Mouse (Mus musculus) heart, embryonic 16.5 days (tissue): Measurements from ENCODE around the gene Mapkapk2. TPM values are rescaled to one million over a fixed set of nuclear protein-coding genes. Genes with fewer than 3 reads are reported as not detected.

ENCODE experiments used
- ATAC-seq: fragments of 200-750 bp; cut with Nextera tagmentation; replicated peaks from 2 replicates; pipeline ENCODE4 v1.8.0; 2017; ENCODE audit warnings: moderate number of reproducible peaks; ENCODE audit not compliant: insufficient read depth, low FRiP score; ENCODE audit errors: extremely low read depth
- H3K27ac ChIP-seq: fragments of 300-500 bp; sonication (generic); 2 replicates; pipeline ENCODE4 v1.5.1; 2014; ENCODE audit warnings: mild to moderate bottlenecking, low read length, control low read depth, moderate library complexity
- H3K27me3 ChIP-seq: fragments of 300-500 bp; sonication (generic); 2 replicates; pipeline ENCODE4 v1.6.1; 2014; ENCODE audit warnings: low read length, mixed read lengths; ENCODE audit not compliant: control insufficient read depth, insufficient read depth
- H3K36me3 ChIP-seq: fragments of 300-500 bp; sonication (generic); 2 replicates; pipeline ENCODE4 v1.6.1; 2014; ENCODE audit not compliant: control insufficient read depth, insufficient read depth
- H3K4me1 ChIP-seq: fragments of 300-500 bp; sonication (generic); 2 replicates; pipeline ENCODE4 v1.6.1; 2014; ENCODE audit warnings: low read length, mixed read lengths; ENCODE audit not compliant: control insufficient read depth, insufficient read depth
- H3K4me2 ChIP-seq: fragments of 300-500 bp; sonication (generic); 2 replicates; pipeline ENCODE4 v1.6.1; 2014; ENCODE audit warnings: low read depth, mild to moderate bottlenecking, control low read depth, low read length
- H3K4me3 ChIP-seq: fragments of 300-500 bp; sonication (generic); 2 replicates; pipeline ENCODE4 v1.5.1; 2014; ENCODE audit warnings: mild to moderate bottlenecking, control low read depth, low read length
- H3K9ac ChIP-seq: fragments of 300-500 bp; sonication (generic); 2 replicates; pipeline ENCODE4 v1.6.1; 2014; ENCODE audit warnings: low read length, control low read depth
- H3K9me3 ChIP-seq: fragments of 300-500 bp; sonication (generic); replicated peaks from 2 replicates; pipeline ENCODE4 v1.6.1; 2016; ENCODE audit warnings: low read length; ENCODE audit not compliant: control insufficient read depth
- WGBS: fragments of 180-500 bp; shearing (Covaris S2); extraction: QIAGEN DNeasy Blood & Tissue Kit; methylation state at CpG from one replicate; pipeline ENCODE4 v1.1.7; 2014; 5-methylcytosine and 5-hydroxymethylcytosine counted together
- polyA plus RNA-seq: library from polyadenylated mRNA; unstranded; fragments of >200 nt; fragmentation: Nextera tagmentation; extraction: Ambion mirVana; gene quantifications from 2 replicates; pipeline ENCODE4 v1.2.1, GENCODE M21; 2015

The Mapkapk2 gene
- polyA plus RNA-seq, 1 experiment from 2014 or later, result 61.4 TPM

GRCm38 (mm10) chr1:131137111-131137510, 39.5 kb upstream of the Mapkapk2 start:
- Histone ChIP-seq H3K9ac (no peak overlapping the region; the same call in 1 of the 2 replicates), H3K4me3 (no peak overlapping the region), H3K9me3 (no peaks in the 10 kb centered on the region), H3K4me2 (no peak overlapping the region; the same call in 1 of the 2 replicates), H3K4me1 (peaks cover 15% of the 10 kb centered on the region), H3K27ac (no peak overlapping the region), H3K36me3 (no peaks in the 10 kb centered on the region), H3K27me3 (no peaks in the 10 kb centered on the region)
- ATAC-seq, result no peak
- WGBS, result 34% methylated on average over 5 of the region's 5 CpGs

DNA sequence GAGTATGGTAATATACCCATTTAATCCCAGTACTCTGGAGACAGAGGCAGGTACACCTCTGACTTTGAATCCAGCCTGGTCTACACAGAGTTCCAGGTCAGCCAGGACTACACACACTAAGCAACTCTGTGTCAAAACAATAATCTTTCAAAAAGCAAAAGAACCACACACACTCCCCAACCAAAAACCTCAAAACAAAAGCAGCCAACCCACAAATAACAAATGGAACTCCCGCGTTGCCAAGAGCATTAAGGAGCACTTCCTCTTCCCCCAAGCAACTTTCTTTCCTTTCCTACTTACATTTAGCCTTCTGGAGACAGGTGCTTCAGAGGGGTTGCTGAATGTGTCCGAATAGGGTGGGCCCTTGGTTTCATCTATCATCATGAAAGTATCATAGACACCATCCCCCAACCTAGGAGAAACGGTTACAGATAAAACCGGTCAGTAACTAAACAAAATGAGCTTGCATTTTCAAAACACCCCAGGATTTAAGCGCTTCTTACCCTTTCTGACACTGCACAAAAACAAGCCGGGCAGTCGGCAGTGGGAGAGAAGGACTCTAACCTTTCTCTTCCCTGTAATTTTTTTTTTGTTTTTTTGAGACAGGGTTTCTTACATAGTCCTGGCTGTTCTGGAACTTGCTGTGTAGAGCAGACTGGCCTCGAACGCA, 38.5 kb upstream of the Mapkapk2 start:
- no peak overlapping the region for H3K27ac ChIP-seq
- ATAC-seq, result no peak
- peaks cover 15% of the 10 kb centered on the region for H3K4me1 ChIP-seq
- H3K4me2 ChIP-seq, result no peak overlapping the region
- no peaks in the 10 kb centered on the region for H3K9me3 ChIP-seq
- no peak overlapping the region for H3K9ac ChIP-seq
- WGBS, result 73% methylated on average over 10 of the region's 10 CpGs
- no peaks in the 10 kb centered on the region for H3K27me3 ChIP-seq
- H3K4me3 ChIP-seq, result no peak overlapping the region
- H3K36me3 ChIP-seq, result no peaks in the 10 kb centered on the region

- Histone ChIP-seq H3K36me3 (no peaks in the 10 kb centered on the region), H3K9ac (peak overlapping the region; percentile 26; the same call in 1 of the 2 replicates), H3K27me3 (no peaks in the 10 kb centered on the region), H3K4me1 (peaks cover 15% of the 10 kb centered on the region), H3K27ac (peak overlapping the region; percentile 49; the same call in 1 of the 2 replicates), H3K4me2 (0 out of 2 replicates have a peak overlapping the region, but pooled peaks have one; percentile 24), H3K9me3 (no peaks in the 10 kb centered on the region), H3K4me3 (no peak overlapping the region)
- no peak for ATAC-seq
- 38% methylated on average over 8 of the region's 8 CpGs for WGBS
Measured at GRCm38 (mm10) chr1:131134942-131135522, 37.4 kb upstream of the Mapkapk2 start.

DNA sequence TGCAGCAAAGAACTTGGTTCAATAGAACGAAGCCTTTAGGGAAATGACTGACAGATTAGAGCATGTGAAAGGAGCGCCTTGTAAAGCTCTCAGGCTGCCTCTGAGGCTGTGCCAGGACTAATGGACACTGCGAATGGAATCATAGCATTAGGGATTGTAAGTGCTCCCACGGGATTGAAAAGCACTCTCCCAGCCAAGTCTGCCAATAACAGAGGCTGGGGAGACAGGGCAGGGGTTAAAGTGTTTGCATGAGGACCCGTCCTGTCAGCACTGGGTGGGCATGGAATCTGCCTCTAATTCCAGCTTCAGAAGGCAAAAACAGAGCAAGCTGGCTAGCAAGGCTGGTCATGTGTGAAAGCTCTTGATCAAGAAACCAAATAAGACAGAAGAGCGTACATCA, 36.6 kb upstream of the Mapkapk2 start:
- Histone ChIP-seq H3K9me3 (no peaks in the 10 kb centered on the region), H3K36me3 (peaks cover 7% of the 10 kb centered on the region; the same call in 1 of the 2 replicates), H3K27me3 (no peaks in the 10 kb centered on the region), H3K4me1 (peaks cover 15% of the 10 kb centered on the region), H3K9ac (no peak overlapping the region), H3K4me2 (no peak overlapping the region), H3K4me3 (no peak overlapping the region), H3K27ac (no peak overlapping the region)
- ATAC-seq, result no peak
- 57% methylated on average over 6 of the region's 6 CpGs for WGBS

GRCm38 (mm10) chr1:131125987-131126744, 28.5 kb upstream of the Mapkapk2 start:
- no peaks in the 10 kb centered on the region for H3K27me3 ChIP-seq
- peaks cover 4% of the 10 kb centered on the region for H3K4me1 ChIP-seq
- H3K9ac ChIP-seq, result no peak overlapping the region
- no peak overlapping the region for H3K4me2 ChIP-seq
- no peak overlapping the region for H3K4me3 ChIP-seq
- H3K27ac ChIP-seq, result no peak overlapping the region
- no peak for ATAC-seq
- H3K9me3 ChIP-seq, result no peaks in the 10 kb centered on the region
- H3K36me3 ChIP-seq, result peaks cover 12% of the 10 kb centered on the region; the same call in 1 of the 2 replicates
- 38% methylated on average over 11 of the region's 11 CpGs for WGBS

DNA sequence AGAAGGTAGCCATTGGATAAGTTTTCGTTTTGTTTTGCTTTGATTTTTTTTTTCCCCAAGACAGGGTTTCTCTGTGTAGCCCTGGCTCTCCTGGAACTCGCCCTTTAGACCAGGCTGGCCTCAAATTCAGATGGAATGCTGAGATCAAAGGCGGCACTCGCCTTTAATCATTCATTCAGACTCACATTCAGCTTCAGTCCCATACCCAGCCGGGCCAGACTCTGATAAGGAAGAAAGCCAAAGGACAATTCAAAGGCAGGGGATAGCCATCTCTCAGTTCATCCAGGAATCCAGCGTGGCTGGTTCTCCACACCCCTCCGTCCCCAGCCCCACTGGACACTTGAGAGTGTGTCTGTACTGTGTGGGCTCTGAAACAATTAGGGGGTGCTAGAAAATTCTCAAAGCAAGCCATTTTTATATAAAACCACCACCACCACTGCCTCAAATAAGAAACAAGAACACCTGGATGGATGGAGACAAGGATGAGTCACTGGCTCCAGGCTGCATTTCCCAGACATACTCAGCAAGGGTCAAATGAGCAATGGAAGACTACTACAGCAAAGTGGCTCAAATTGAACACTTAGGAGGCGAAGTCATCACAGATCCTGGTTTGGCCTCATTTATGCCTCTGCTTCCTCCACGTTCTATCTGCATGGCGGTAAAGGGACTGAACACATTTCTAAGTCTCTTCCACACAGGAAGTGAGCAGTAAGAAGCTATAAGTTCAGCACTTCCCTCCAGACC, 26.1 kb upstream of the Mapkapk2 start:
- Histone ChIP-seq H3K36me3 (no peaks in the 10 kb centered on the region), H3K4me3 (no peak overlapping the region), H3K4me1 (peaks cover 9% of the 10 kb centered on the region), H3K9ac (no peak overlapping the region), H3K27me3 (no peaks in the 10 kb centered on the region), H3K9me3 (no peaks in the 10 kb centered on the region), H3K4me2 (no peak overlapping the region), H3K27ac (no peak overlapping the region)
- no peak for ATAC-seq
- WGBS, result 53% methylated on average over 10 of the region's 10 CpGs

GRCm38 (mm10) chr1:131121987-131122386, 24.4 kb upstream of the Mapkapk2 start:
- no peak overlapping the region for H3K4me3 ChIP-seq
- H3K27ac ChIP-seq, result no peak overlapping the region
- 44% methylated on average over 3 of the region's 3 CpGs for WGBS
- H3K27me3 ChIP-seq, result no peaks in the 10 kb centered on the region
- H3K36me3 ChIP-seq, result no peaks in the 10 kb centered on the region
- no peaks in the 10 kb centered on the region for H3K9me3 ChIP-seq
- H3K9ac ChIP-seq, result no peak overlapping the region
- ATAC-seq, result no peak
- peaks cover 20% of the 10 kb centered on the region for H3K4me1 ChIP-seq
- no peak overlapping the region for H3K4me2 ChIP-seq

DNA sequence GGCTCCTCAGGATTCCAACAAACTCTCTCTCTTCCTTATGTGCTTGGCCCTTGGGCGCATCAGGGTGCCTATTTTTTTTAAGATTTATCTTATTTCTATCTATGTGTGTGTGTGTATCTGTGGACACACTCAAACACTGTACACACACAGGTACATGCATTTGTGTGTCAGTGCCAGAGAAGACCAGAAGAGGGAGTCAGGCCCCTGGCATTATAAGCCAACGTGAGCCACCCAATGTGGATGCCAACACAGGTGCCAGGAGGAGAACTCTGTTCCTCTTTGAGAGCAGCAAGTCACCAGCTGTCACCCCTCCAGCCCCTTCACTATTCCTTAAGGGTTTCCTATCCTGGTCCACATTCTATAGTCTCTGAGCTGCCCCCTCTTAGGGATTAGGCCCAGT, 21.4 kb upstream of the Mapkapk2 start:
- peak overlapping the region; percentile 1; the same call in 1 of the 2 replicates for H3K27ac ChIP-seq
- ATAC-seq, result no peak
- no peaks in the 10 kb centered on the region for H3K27me3 ChIP-seq

More for the DNA sequence above, 21.4 kb upstream of the Mapkapk2 start:
- H3K9me3 ChIP-seq, result no peaks in the 10 kb centered on the region
- peaks cover 28% of the 10 kb centered on the region for H3K4me1 ChIP-seq
- H3K4me2 ChIP-seq, result no peak overlapping the region
- H3K9ac ChIP-seq, result no peak overlapping the region
- H3K4me3 ChIP-seq, result no peak overlapping the region
- WGBS, result 62% methylated on average over 2 of the region's 2 CpGs
- no peaks in the 10 kb centered on the region for H3K36me3 ChIP-seq
